ENCODE assay signal across 10 mouse cellular contexts in genomic region chr13:100588646-100589045, GRCm38 (mm10). TPM values are rescaled to one million over a fixed set of nuclear protein-coding genes. Genes with fewer than 3 reads are reported as not detected.
A peak's percentile ranks its signal among the peaks of the same experiment; 100 is the strongest.
DNase-seq lines count a peak whose midpoint lies in the region; ATAC-seq and TF ChIP-seq lines count a peak whose summit lies in the region.
"Had no signal": no experiment of that assay in that cellular context is flagged by ENCODE, and none has a peak within 500 bp of the region (broad histone marks: within the 10 kb centered on the region; RNA-seq: fewer than 3 reads in every experiment).

No protein-coding gene starts in this region.

- no peaks in the 10 kb centered on the region for H3K9me3 ChIP-seq in hindbrain, embryonic 16.5 days (ENCODE audit: control insufficient read depth, low read length)

- no peaks in the 10 kb centered on the region for H3K27me3 ChIP-seq in liver, adult 2 months (ENCODE audit: control insufficient read depth, insufficient read depth, low read length)
- H3K27me3 ChIP-seq in hindbrain, embryonic 16.5 days (replicated peaks; ENCODE audit: control insufficient read depth, insufficient read depth, low read length): no peaks in the 10 kb centered on the region

- no peaks in the 10 kb centered on the region for H3K79me2 ChIP-seq in liver, adult 2 months (ENCODE audit: control insufficient read depth, insufficient read depth, low read length)

- H3K36me3 ChIP-seq in liver, adult 2 months (ENCODE audit: control insufficient read depth, insufficient read depth, low read length): peaks cover 2% of the 10 kb centered on the region; the same call in 1 of the 2 replicates
- no peaks in the 10 kb centered on the region for H3K36me3 ChIP-seq in hindbrain, embryonic 16.5 days (ENCODE audit: control insufficient read depth, insufficient read depth, low read length)

- no peak for TF ChIP-seq POLR2A in liver, adult 2 months (IDR thresholded peaks at IDR 0.05; ENCODE audit: extremely low read depth, insufficient read depth, low read length)

- peak; percentile 15 for DNase-seq in cerebellum, adult 11 months
- no peak for DNase-seq in cerebellum, adult 18-20 months
- no peak for DNase-seq in liver, adult 2 months (ENCODE audit: extremely low read depth, low read depth, low spot score)
- DNase-seq in liver: no peak
- DNase-seq in naive thymus-derived CD4-positive, alpha-beta T cell, adult 2 months (ENCODE audit: low read depth): peak; percentile 53
- DNase-seq in B cell, adult 2 months: no peak
- DNase-seq in adrenal gland, postnatal 14 days: no peak
- DNase-seq: kidney, postnatal 36 days; thymus, postnatal 4 days had no signal

- peaks cover 1% of the 10 kb centered on the region; the same call in 1 of the 2 replicates for H3K4me1 ChIP-seq in liver, adult 2 months (ENCODE audit: control insufficient read depth, insufficient read depth, low read length)
- no peaks in the 10 kb centered on the region for H3K4me1 ChIP-seq in hindbrain, embryonic 16.5 days (ENCODE audit: control insufficient read depth, insufficient read depth, low read depth, low read length)

- peak; percentile 45; the same call in 1 of the 2 replicates for ATAC-seq in hindbrain, embryonic 16.5 days

- no peak for TF ChIP-seq CTCF in liver, adult 2 months (IDR thresholded peaks at IDR 0.05; ENCODE audit: low read depth, low read length)

- H3K4me3 ChIP-seq in liver, adult 2 months (ENCODE audit: insufficient read depth, low read depth, low read length): peak overlapping the region; percentile 3; the same call in 1 of the 2 replicates
- H3K4me3 ChIP-seq in hindbrain, embryonic 16.5 days (ENCODE audit: low read length): no peak overlapping the region

- H3K9ac ChIP-seq in liver, adult 2 months (ENCODE audit: low read depth, low read length): peak overlapping the region; percentile 36
- H3K9ac ChIP-seq in hindbrain, embryonic 16.5 days (ENCODE audit: low read depth, low read length): no peak overlapping the region

- WGBS in liver, adult 2 months: 79% methylated on average over 12 of the region's 12 CpGs
- WGBS in hindbrain, embryonic 16.5 days: 84% methylated on average over 11 of the region's 12 CpGs

- no peak overlapping the region; the same call in 1 of the 2 replicates for H3K27ac ChIP-seq in liver, adult 2 months (replicated peaks; ENCODE audit: insufficient read depth, low read depth, low read length)
- H3K27ac ChIP-seq in hindbrain, embryonic 16.5 days (ENCODE audit: low read depth, low read length): no peak overlapping the region

- peak overlapping the region; percentile 39 for H3K4me2 ChIP-seq in hindbrain, embryonic 16.5 days (ENCODE audit: low read length)

RNA-seq across cellular contexts. Expression of gene Marveld2, which starts 28.1 kb away (rescaled TPM):
- total RNA-seq in liver, adult 2 months (2014; rRNA removed): 6.2 and 9.5 TPM in 2 replicates
- 6.4 and 8.6 TPM in 2 replicates for polyA plus RNA-seq in liver, adult 2 months (2012; rRNA removed)
- polyA plus RNA-seq in hindbrain, embryonic 16.5 days (2015; fragmentation: Nextera tagmentation; extraction: Ambion mirVana): 3.2 TPM in 2 replicates
- 0.89 and 1.0 TPM in 2 replicates for total RNA-seq in adrenal gland, postnatal 14 days (2021)

RNA-seq across cellular contexts. Expression of gene Ocln, which starts 36.1 kb away (rescaled TPM):
- total RNA-seq in liver, adult 2 months (2014; rRNA removed): 51.9 and 52.3 TPM in 2 replicates
- 6.1 and 7.3 TPM in 2 replicates for polyA plus RNA-seq in liver, adult 2 months (2012; rRNA removed)
- 13.8 and 15.1 TPM in 2 replicates for polyA plus RNA-seq in hindbrain, embryonic 16.5 days (2015; fragmentation: Nextera tagmentation; extraction: Ambion mirVana)
- total RNA-seq in adrenal gland, postnatal 14 days (2021): 4.4 and 6.7 TPM in 2 replicates

Comparison
In these comparisons a context has a peak if more than half of its experiments do, and no peak if none do; other contexts are left out.
1. DNase-seq: peak in cerebellum, adult 11 months (single experiment) and naive thymus-derived CD4-positive, alpha-beta T cell, adult 2 months (single experiment); none in cerebellum, adult 18-20 months (0 of 2), liver, adult 2 months (single experiment), liver (single experiment), B cell, adult 2 months (0 of 2) and adrenal gland, postnatal 14 days (single experiment).